Mouse (Mus musculus) cerebellum, adult 18-20 months (tissue): ENCODE results near the gene Malsu1.

Experiments used
- DNase-seq, 2 experiments: peaks; one replicate each; pipeline ENCODE4 v3.0.0; 2021

Gene Malsu1

GRCm38 (mm10) chr6:49073304-49074116 lies at the start of gene Malsu1:
Gene Malsu1 (plus strand): TSS chr6:49073795.
- peak; percentile 95 to 96 for DNase-seq

GRCm38 (mm10) chr6:49025290-49025689 lies 48.3 kb upstream of the Malsu1 start:
- no peak for DNase-seq

- DNase-seq: no peak
These were observed 47.1 kb upstream of the Malsu1 start for GRCm38 (mm10) chr6:49026496-49026895.

- no peak for DNase-seq
These were observed 45.6 kb upstream of the Malsu1 start for GRCm38 (mm10) chr6:49028019-49028418.

- no peak for DNase-seq
These were observed 44.9 kb upstream of the Malsu1 start for GRCm38 (mm10) chr6:49028708-49029107.

- DNase-seq: no peak
These were observed 42.4 kb upstream of the Malsu1 start for GRCm38 (mm10) chr6:49031230-49031629.

GRCm38 (mm10) chr6:49032783-49033182 lies 40.8 kb upstream of the Malsu1 start:
- DNase-seq: no peak

GRCm38 (mm10) chr6:49036275-49037267 lies 37.0 kb upstream of the Malsu1 start, which contains the start of gene Gpnmb:
Gene Gpnmb (plus strand): TSS chr6:49036546.
- no peak for DNase-seq

GRCm38 (mm10) chr6:49037268-49037662 lies 36.3 kb upstream of the Malsu1 start:
- DNase-seq: no peak

GRCm38 (mm10) chr6:49039470-49040180 lies 34.0 kb upstream of the Malsu1 start:
- peak; percentile 48 to 57 for DNase-seq

GRCm38 (mm10) chr6:49046502-49046901 lies 27.1 kb upstream of the Malsu1 start:
- DNase-seq: no peak

GRCm38 (mm10) chr6:49046976-49047375 lies 26.6 kb upstream of the Malsu1 start:
- no peak for DNase-seq

GRCm38 (mm10) chr6:49047848-49048247 lies 25.7 kb upstream of the Malsu1 start:
- DNase-seq: no peak

GRCm38 (mm10) chr6:49048395-49048794 lies 25.2 kb upstream of the Malsu1 start:
- DNase-seq: no peak

GRCm38 (mm10) chr6:49050677-49051410 lies 22.8 kb upstream of the Malsu1 start:
- no peak for DNase-seq

- no peak for DNase-seq
These were observed 21.4 kb upstream of the Malsu1 start for GRCm38 (mm10) chr6:49052191-49052590.

- DNase-seq: no peak
These were observed 18.3 kb upstream of the Malsu1 start for GRCm38 (mm10) chr6:49055256-49055733.

GRCm38 (mm10) chr6:49056009-49056408 lies 17.6 kb upstream of the Malsu1 start:
- no peak for DNase-seq

GRCm38 (mm10) chr6:49057053-49058021 lies 16.3 kb upstream of the Malsu1 start:
- DNase-seq: peak; percentile 64 to 80

GRCm38 (mm10) chr6:49068361-49068760 lies 5.2 kb upstream of the Malsu1 start:
- no peak for DNase-seq

- DNase-seq: no peak
These were observed 509 bp downstream of the Malsu1 start for GRCm38 (mm10) chr6:49074117-49074490.
